Mouse (Mus musculus) midbrain, embryonic 14.5 days (tissue): ENCODE results near the gene Cops2. TPM values are rescaled to one million over a fixed set of nuclear protein-coding genes. Genes with fewer than 3 reads are reported as not detected.

Source experiments
- ATAC-seq: fragments of 200-750 bp; cut with Nextera tagmentation; 2 replicates; pipeline ENCODE4 v1.8.0; 2017; ENCODE audit warnings: moderate number of reproducible peaks, moderate library complexity; ENCODE audit not compliant: low FRiP score, low TSS enrichment
- DNase-seq: peaks from one replicate; pipeline ENCODE4 v3.0.0-alpha.2; 2015
- H3K27ac ChIP-seq: fragments of 300-500 bp; sonication (generic); replicated peaks from 2 replicates; pipeline ENCODE4 v1.5.1; 2014; ENCODE audit warnings: mild to moderate bottlenecking, low read depth, low read length, moderate library complexity
- H3K27me3 ChIP-seq: fragments of 300-500 bp; sonication (generic); 2 replicates; pipeline ENCODE4 v1.6.1; 2014; ENCODE audit warnings: low read length, control low read depth, mixed read lengths; ENCODE audit not compliant: control insufficient read depth, insufficient read depth
- H3K36me3 ChIP-seq: fragments of 300-500 bp; sonication (generic); 2 replicates; pipeline ENCODE4 v1.6.1; 2014; ENCODE audit warnings: low read length, control low read depth; ENCODE audit not compliant: control insufficient read depth, insufficient read depth
- H3K4me1 ChIP-seq: fragments of 300-500 bp; sonication (generic); 2 replicates; pipeline ENCODE4 v1.6.1; 2014; ENCODE audit warnings: mild to moderate bottlenecking, antibody characterized with exemption, low read length, control low read depth; ENCODE audit not compliant: control insufficient read depth, insufficient read depth
- H3K4me2 ChIP-seq: fragments of 300-500 bp; sonication (generic); 2 replicates; pipeline ENCODE4 v1.6.1; 2014; ENCODE audit warnings: mild to moderate bottlenecking, low read length, moderate library complexity
- H3K4me3 ChIP-seq: fragments of 300-500 bp; sonication (generic); replicated peaks from 2 replicates; pipeline ENCODE4 v1.5.1; 2014; ENCODE audit warnings: low read depth, low read length
- H3K9ac ChIP-seq: fragments of 300-500 bp; sonication (generic); replicated peaks from 2 replicates; pipeline ENCODE4 v1.6.1; 2014; ENCODE audit warnings: mild to moderate bottlenecking, low read length, moderate library complexity
- H3K9me3 ChIP-seq: fragments of 300-500 bp; sonication (generic); 2 replicates; pipeline ENCODE4 v1.6.1; 2016; ENCODE audit warnings: low read length, control low read depth, mixed read lengths; ENCODE audit not compliant: control insufficient read depth
- WGBS: fragments of 180-500 bp; shearing (Covaris S2); extraction: QIAGEN DNeasy Blood & Tissue Kit; methylation state at CpG from one replicate; pipeline ENCODE4 v1.1.7; 2014; 5-methylcytosine and 5-hydroxymethylcytosine counted together
- polyA plus RNA-seq: library from polyadenylated mRNA; unstranded; fragments of >200 nt; fragmentation: Nextera tagmentation; extraction: Ambion mirVana; gene quantifications from 2 replicates; pipeline ENCODE4 v1.2.1, GENCODE M21; 2014

Gene Cops2
- polyA plus RNA-seq, 1 experiment from 2014 or later = 82.8 TPM

DNA sequence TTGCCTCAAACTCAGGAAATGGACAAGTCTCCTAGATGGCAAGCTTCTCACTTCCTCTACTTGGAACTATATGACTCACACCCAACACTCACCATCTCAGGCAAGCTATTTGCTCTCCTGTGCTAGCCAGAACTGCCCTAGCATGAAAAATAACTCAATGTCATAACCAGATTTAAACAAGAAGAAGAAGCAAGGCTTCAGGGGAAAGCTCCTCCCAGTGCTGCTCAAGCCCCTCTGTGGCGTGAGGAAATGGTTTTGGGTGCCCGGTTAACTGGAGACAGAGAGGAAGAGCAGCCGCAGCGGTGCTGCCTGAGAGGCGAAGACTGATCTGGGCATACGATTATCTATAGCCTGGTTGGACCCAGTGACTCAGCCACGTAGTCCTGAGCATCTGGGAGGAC, 67.5 kb downstream of the Cops2 start:
- Histone ChIP-seq H3K36me3 (no peaks in the 10 kb centered on the region), H3K4me2 (no peak overlapping the region), H3K4me3 (no peak overlapping the region), H3K27me3 (no peaks in the 10 kb centered on the region), H3K27ac (no peak overlapping the region), H3K9ac (no peak overlapping the region), H3K4me1 (no peaks in the 10 kb centered on the region), H3K9me3 (no peaks in the 10 kb centered on the region)
- no peak for DNase-seq
- 75% methylated on average over 7 of the region's 7 CpGs for WGBS
- ATAC-seq = no peak

DNA sequence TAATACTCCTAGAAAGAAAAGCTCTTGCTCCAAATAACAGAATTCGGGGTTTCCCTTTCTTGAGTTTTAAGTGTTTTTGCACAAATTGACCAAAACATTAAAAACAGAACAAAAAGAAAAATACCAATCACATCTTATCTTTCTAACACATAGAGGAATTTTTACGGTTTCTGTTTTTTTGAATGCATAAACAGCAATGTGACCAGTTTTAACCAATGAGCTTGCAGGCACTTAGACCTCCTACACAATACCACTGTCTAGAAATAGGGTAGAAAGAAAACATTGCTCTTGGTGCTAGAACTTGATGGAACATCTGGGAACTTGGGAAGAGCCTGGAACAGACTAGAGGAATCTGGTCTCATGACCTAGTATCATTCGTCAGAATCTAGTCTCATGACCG, 68.7 kb downstream of the Cops2 start:
- Histone ChIP-seq H3K36me3 (no peaks in the 10 kb centered on the region), H3K4me3 (no peak overlapping the region), H3K27ac (no peak overlapping the region), H3K9me3 (no peaks in the 10 kb centered on the region), H3K27me3 (no peaks in the 10 kb centered on the region), H3K4me2 (no peak overlapping the region), H3K9ac (no peak overlapping the region), H3K4me1 (no peaks in the 10 kb centered on the region)
- 94% methylated on average over 4 of the region's 4 CpGs for WGBS
- ATAC-seq = no peak
- no peak for DNase-seq

DNA sequence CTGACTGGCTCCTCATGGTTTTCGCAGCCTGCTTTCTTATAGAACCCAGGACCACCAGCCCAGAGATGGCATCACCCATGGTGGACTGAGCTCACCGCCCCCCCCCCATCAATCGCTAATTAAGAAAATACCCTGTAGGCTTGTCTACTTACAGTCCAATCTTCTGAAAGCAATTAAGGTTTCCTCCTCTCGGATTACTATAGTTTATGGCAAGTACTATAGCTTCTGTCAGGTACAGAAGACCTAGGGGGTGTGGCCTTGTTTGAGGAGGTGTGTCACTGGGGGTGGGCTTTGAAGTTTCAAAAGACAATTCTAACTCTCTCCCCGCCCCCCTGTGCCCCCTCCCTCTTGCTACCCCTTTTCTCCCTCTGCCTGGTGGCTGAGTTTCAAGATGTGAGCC, 69.7 kb downstream of the Cops2 start:
- H3K36me3 ChIP-seq = no peaks in the 10 kb centered on the region
- no peak overlapping the region for H3K4me2 ChIP-seq
- no peak overlapping the region for H3K9ac ChIP-seq
- no peaks in the 10 kb centered on the region for H3K9me3 ChIP-seq
- H3K27me3 ChIP-seq = no peaks in the 10 kb centered on the region
- no peak overlapping the region for H3K4me3 ChIP-seq
- DNase-seq (no peak), ATAC-seq (no peak)
- no peak overlapping the region for H3K27ac ChIP-seq
- WGBS = 75% methylated on average over 5 of the region's 5 CpGs
- H3K4me1 ChIP-seq = no peaks in the 10 kb centered on the region

DNA sequence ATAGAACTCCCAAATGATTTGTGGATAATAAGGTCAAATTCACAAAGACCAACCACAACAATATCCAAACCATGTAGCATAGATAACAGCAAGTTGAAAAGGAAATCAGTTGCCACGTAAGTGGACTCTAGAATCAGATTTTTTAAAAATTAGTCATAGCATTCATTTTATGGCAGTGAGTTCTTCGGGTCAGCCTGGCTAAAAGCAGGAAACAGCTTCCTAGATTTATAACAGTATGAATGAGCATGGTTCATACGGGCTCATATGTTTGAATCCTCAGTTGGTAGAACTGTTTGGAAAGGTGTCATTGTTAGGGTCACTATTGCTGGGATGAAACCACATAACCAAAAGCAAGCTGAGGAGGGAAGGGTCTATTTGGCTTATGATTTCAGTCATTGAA, 70.2 kb downstream of the Cops2 start:
- Histone ChIP-seq H3K27me3 (no peaks in the 10 kb centered on the region), H3K27ac (no peak overlapping the region), H3K4me2 (no peak overlapping the region), H3K9ac (no peak overlapping the region), H3K36me3 (no peaks in the 10 kb centered on the region), H3K4me1 (no peaks in the 10 kb centered on the region), H3K9me3 (no peaks in the 10 kb centered on the region), H3K4me3 (no peak overlapping the region)
- 87% methylated on average over 3 of the region's 3 CpGs for WGBS
- no peak for DNase-seq
- no peak for ATAC-seq

DNA sequence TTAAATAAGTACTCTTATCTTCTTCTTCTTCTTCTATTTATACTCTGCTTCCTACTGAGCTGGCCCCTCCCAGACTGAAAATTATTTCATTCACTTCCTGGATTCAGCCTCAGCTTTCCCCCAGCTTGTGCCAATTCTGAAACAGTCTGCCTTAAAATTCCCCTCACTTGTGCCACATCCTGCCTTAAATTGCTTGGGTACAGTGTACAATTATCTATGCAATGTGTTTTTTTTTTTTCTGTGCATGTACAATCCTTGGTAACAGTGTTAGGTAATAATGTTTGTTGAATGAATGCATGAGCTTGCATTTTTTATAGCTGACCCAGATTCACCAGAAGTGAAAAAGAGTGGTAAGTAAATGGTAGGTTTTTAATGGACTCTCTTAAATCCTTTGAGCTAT, 70.6 kb downstream of the Cops2 start:
- no peak overlapping the region for H3K4me2 ChIP-seq

DNA sequence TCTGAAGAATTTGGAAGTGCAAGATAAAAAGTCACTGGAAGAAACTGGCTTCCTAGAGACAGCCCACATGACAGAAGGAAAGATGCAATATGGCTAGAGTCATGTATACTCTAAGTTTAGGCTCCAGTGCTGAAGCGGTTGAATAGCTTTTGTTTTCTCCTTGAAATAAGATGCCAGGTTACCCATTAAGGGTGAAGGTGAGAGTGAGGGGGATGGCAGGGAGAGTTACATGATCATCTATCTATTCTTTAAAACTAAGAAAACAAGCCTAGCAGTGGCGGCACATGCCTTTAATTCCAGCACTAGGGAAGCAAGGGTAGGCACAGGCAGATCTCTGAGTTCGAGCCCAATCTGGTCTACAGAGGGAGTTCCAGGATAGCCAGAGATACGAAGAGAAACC, 73.9 kb downstream of the Cops2 start:
- ATAC-seq = no peak

More for the DNA sequence above, 70.6 kb downstream of the Cops2 start:
- no peaks in the 10 kb centered on the region for H3K4me1 ChIP-seq
- DNase-seq (no peak), ATAC-seq (no peak)
- no peaks in the 10 kb centered on the region for H3K36me3 ChIP-seq
- no peaks in the 10 kb centered on the region for H3K9me3 ChIP-seq
- no peak overlapping the region for H3K27ac ChIP-seq
- H3K27me3 ChIP-seq = no peaks in the 10 kb centered on the region
- H3K9ac ChIP-seq = no peak overlapping the region
- H3K4me3 ChIP-seq = no peak overlapping the region

DNA sequence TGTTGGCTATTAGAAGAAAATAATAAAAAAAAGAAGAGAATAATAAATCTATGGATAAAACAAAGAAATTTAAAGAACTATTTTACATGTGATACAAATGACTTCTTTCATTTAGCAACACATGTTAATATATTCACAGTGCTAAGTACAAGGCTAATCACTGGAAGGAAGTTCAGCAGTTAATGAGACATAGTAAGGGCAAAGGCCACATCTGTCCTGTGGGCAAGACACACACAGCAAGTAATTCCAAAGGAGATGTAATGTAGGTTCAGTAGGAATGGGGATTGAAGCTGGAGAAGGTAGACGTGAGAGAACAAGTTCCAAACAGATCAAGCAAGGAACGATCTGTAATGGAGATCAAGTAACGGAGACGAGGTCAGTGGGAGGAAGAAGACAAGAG, 74.5 kb downstream of the Cops2 start:
- no peaks in the 10 kb centered on the region for H3K27me3 ChIP-seq
- 81% methylated on average over 4 of the region's 4 CpGs for whole genome bisulfite sequencing
- 0 out of 2 replicates have a peak, but pooled peaks cover 2% of the 10 kb centered on the region for H3K36me3 ChIP-seq
- DNase-seq = no peak
- H3K27ac ChIP-seq = no peak overlapping the region
- no peak for ATAC-seq
- no peaks in the 10 kb centered on the region for H3K9me3 ChIP-seq
- H3K4me2 ChIP-seq = no peak overlapping the region
- H3K4me3 ChIP-seq = no peak overlapping the region
- H3K9ac ChIP-seq = no peak overlapping the region
- H3K4me1 ChIP-seq = peaks cover 13% of the 10 kb centered on the region

More for the DNA sequence above, 73.9 kb downstream of the Cops2 start:
- no peaks in the 10 kb centered on the region for H3K36me3 ChIP-seq
- no peak overlapping the region for H3K9ac ChIP-seq
- peaks cover 13% of the 10 kb centered on the region for H3K4me1 ChIP-seq
- DNase-seq = no peak
- WGBS = 71% methylated on average over 4 of the region's 4 CpGs
- H3K27me3 ChIP-seq = no peaks in the 10 kb centered on the region
- no peaks in the 10 kb centered on the region for H3K9me3 ChIP-seq
- no peak overlapping the region for H3K4me3 ChIP-seq
- no peak overlapping the region for H3K4me2 ChIP-seq
- H3K27ac ChIP-seq = no peak overlapping the region

DNA sequence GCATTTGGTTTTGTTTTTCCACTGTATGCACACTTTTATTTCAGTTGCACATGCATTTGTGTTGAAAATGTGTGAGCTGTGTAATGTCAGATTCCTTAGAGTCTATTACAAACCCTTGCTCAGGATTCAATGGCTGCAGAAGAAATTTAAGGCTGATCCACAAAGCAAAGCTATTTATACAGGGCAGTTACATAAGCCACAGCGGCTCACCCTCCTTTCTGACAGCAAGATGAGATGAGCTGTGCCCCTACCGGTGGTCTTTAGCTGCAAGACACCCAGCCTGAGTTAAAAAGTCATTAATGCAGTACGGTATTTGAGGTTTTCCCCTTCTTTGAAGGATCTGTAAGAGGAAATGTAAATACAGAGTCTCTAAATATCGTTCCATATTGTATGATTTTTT, 75.1 kb downstream of the Cops2 start:
- Histone ChIP-seq H3K27ac (no peak overlapping the region), H3K27me3 (no peaks in the 10 kb centered on the region), H3K4me1 (peaks cover 13% of the 10 kb centered on the region), H3K9me3 (no peaks in the 10 kb centered on the region), H3K4me2 (no peak overlapping the region), H3K9ac (no peak overlapping the region), H3K36me3 (0 out of 2 replicates have a peak, but pooled peaks cover 2% of the 10 kb centered on the region), H3K4me3 (no peak overlapping the region)
- 59% methylated on average over 4 of the region's 4 CpGs for WGBS
- ATAC-seq (no peak), DNase-seq (peak; percentile 23)

DNA sequence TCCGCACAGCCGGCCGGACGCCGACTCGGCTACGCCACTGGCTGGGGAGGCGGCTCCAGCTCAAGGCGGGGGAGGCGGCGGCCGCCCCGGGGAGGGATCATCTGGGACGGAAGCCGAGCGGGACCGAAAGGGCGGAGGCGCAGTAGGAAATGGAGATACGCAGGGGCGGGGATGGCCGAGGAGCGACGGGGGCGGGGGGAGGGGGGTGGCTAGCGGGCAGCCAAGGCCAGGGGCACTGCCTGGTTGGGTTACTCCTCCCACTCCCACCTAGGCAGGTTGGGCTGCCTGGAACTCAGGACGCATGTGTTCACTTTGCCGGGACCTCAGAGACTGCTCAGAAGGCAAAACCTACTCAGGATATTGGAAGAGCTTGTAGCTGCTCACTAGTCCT, 76.2 kb downstream of the Cops2 start, which contains the start of gene Secisbp2l:
Gene Secisbp2l (minus strand): TSS at position 152 of the 391 bp plus-strand sequence.
- peak; percentile 97 for ATAC-seq
- H3K9ac ChIP-seq = peak within 1 kb of the TSS; percentile 88
- H3K36me3 ChIP-seq = 0 out of 2 replicates have a peak, but pooled peaks cover 2% of the 10 kb centered on the region
- peak within 1 kb of the TSS; percentile 83 for H3K27ac ChIP-seq
- peak within 1 kb of the TSS; percentile 77 for H3K4me2 ChIP-seq
- H3K9me3 ChIP-seq = no peaks in the 10 kb centered on the region
- peak; percentile 93 for DNase-seq
- 1% methylated on average over 28 of the region's 28 CpGs for WGBS
- peak within 1 kb of the TSS; percentile 81 for H3K4me3 ChIP-seq
- H3K4me1 ChIP-seq = peaks cover 13% of the 10 kb centered on the region
- H3K27me3 ChIP-seq = no peaks in the 10 kb centered on the region
